Mouse (Mus musculus) heart, postnatal 36 days (tissue): ENCODE measurements around the gene Pcgf3. TPM values are rescaled to one million over a fixed set of nuclear protein-coding genes. Genes with fewer than 3 reads are reported as not detected.

Experiments
- DNase-seq, 2 experiments: peaks; one replicate each; pipeline ENCODE4 v3.0.0; 2021 to 2022
- intact Hi-C: fragments of 180-260 bp; cut with DNase I; formaldehyde crosslinking; loops from one replicate; pipeline ENCODE4 v1.15.1; 2025
- total RNA-seq, 2 experiments: library from RNA; stranded (reverse); gene quantifications; 2 replicates each; pipeline ENCODE4 v1.2.3; 2021

Gene Pcgf3
- 10 to 100 TPM; 27.2 to 30.8 TPM for total RNA-seq

DNA sequence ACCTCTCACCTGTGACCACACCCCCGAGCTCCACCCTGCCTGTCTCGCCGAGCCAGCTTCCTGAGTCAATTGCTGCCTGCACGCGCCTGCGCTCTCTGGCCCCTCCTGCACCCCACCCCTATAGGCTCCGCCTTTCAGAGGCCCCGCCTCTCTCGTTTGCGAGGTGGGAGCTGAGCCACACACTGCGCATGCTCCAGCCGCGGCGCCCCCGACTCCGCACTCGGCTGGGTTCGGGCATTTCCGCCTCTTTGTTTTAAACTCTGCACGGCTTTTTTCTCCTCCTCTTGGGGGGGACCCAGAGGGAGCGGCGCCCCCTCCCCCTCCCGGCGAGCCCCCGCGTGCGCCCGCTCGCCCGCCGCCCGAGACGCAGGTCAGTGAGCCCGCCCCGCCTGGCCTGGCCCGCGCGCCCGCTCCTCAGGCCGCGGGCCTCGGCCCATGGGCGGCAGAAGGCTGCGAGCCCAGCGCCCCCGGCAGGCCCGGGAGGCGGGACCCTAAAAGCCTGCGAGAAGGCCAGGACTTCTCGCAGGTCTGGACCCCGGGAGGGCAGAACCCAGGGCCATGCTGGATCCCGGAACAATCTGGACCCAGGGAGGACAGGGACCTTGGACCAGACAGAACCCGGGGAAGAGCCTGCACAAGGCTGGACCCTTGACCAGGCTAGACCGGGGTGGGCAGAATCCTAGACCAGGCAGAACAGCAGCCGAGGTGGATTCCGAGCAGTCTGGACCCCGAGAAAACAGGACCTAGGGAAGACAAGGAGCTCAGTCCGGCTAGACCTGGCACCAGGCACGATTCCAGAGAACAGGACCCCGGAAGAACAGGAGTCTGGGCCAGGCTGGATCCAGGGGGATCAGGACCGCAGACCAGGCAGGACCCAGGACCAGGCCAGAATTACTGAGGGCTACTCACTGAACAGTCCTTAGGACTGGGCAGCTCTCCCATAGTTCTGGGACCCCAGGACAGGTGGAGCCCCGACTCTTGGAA is at the start of gene Pcgf3:
Gene Pcgf3 (plus strand): TSS at position 151 of the 984 bp plus-strand sequence.
- DNase-seq = peak; percentile 98 to 99
- intact Hi-C loops = loop anchor here (2.0 kb wide), 1 partner anchor 27 kb away; the partner anchor contains the start of gene Atp5k

DNA sequence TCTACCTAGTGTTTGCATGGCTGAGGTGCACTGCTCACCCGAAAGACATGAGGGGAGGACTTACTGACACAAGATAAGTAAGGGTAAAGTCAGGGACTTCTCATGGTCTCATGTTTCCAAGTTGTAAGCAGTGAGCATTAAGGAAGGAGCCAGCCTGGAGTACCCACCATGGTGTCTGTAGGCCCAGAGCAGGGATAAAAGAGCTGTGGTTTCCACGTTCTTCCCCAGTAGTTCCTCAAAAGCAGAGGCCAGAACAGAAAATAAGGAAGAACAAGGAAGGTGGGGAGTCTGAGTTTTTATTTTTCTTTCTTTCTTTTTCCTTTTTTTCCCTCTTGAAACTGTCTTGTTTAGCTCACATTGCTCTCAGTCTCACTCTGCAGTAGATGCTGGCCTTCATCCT is 46.3 kb upstream of the Pcgf3 start:
- intact Hi-C loops = no loop called here
- DNase-seq = no peak

DNA sequence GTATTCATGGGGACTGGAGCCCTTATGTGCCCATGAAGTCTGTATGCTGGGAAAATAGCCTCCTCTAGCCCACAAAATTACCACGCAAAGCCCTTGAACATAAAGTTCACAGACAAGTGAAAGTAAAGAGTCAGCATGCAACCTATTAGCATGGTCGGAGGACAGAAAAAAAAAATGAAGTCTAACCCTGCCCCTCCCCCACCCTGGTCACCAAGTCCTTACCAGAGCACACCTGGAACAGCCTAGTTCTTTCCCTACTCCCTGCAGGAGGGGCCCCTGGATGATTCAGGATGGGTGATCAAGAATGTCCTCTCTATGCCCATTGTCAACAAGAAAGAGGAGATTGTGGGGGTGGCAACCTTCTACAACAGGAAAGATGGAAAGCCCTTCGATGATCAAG is 38.3 kb upstream of the Pcgf3 start:
- intact Hi-C loops = no loop called here
- DNase-seq = no peak

DNA sequence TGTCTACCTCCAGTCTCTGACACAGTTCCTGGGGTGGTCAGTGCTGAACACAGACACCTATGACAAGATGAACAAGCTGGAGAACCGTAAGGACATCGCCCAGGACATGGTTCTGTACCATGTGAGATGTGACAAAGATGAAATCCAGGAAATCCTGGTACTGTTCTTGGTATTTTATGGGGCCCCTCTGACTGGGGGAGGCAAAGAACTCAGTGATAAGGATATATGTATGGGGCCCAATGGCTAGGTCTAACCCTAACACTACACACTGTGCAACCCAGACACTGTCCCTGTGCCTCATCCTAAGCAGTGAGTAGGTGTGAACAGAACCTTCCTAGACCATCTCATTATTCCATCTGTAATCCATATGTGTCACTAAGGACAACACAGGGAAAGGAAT is 37.6 kb upstream of the Pcgf3 start:
- no peak for DNase-seq
- intact Hi-C loops = no loop called here

DNA sequence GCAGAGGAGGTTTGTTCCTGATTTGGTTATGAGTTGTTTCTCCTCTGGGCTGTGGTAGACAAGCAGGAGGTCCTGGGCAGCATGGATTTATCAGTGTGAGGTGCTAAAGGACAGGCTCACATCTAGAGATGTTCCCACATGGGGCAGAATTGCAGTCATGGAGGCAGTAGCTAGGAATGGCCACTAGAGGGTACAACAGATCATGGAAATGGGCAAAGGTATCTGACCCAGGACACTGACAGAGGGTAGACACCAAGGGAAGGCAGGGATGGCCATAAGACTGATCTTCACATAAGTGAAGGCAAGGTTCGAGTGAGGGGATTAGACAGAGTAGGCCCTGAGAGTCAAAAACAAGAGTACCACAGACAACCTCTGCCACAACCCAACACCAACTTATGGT is 33.8 kb upstream of the Pcgf3 start:
- intact Hi-C loops = loop anchor here (1.0 to 5.0 kb wide), 3 partner anchors 150 to 300 kb away; no protein-coding TSS in a partner anchor

DNA sequence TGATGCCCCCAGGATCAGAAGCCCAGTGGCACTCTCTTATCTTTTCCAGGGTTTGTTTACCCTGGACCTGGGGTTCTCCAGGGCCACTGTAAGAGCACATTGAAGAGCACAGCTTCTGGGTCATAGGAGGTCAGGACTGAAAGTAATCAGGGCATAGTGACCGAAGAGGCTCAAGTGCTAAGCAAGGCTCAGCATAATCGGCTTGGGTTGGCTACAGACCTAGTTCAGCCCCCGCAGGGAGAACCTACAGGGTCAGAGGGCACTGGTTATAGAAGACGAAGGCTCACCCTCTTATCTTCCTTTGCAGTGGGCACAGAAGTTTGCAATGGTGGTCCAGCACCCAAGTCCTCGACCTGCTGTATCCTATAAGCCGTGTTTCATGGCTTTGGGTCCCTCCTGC is 29.8 kb upstream of the Pcgf3 start:
- intact Hi-C loops = loop anchor here (10.0 kb wide), 1 partner anchor 526 kb away; the partner anchor contains the start of gene Rpl5
- DNase-seq = no peak

More for the DNA sequence above, 33.8 kb upstream of the Pcgf3 start:
- DNase-seq = peak; percentile 45 to 48

DNA sequence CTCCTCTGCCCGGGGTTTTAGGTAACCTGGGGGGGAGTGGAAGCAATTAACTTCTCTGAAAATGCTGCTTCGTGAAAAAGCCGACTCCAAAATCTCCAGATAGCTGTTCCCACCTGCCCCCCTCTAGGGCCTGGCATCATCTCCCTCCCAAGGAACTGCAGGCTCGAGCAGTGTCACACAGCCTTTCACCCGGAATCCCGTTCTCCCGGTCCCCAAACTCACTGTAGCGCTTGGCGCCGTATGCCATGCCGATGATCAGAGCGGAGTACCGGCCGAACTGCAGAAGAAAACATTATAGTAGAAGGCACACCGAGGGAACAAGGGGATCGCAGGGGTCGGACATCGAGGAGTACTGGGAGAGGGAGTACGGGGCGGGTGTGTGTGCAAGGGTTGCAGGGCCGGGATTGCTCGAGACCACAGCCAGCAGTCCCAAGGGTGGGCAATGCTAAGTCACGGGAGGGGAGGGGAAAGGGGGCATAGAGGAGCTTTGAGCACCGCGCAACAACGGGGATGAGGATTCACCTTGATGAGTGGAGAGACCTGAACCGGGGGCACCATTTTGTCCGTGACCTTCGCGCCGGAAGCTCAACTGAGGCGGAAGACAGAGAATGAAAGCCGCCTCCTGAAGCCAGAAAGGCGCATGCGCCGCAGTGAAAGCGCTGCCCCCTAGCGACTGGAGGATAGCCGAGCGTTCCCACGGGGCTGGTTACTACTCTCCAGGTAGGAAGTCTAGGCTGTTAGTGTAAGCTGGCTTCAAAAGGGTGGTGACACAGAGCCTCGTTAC is 27.0 kb upstream of the Pcgf3 start, which contains the start of gene Atp5k:
Gene Atp5k (minus strand): TSS at position 645 of the 784 bp plus-strand sequence.
- peak; percentile 92 to 93 for DNase-seq
- intact Hi-C loops = loop anchor here (2.0 to 10.0 kb wide), 3 partner anchors 27 to 529 kb away; partner anchors contain the start of genes Dr1, Pcgf3 and Rpl5

DNA sequence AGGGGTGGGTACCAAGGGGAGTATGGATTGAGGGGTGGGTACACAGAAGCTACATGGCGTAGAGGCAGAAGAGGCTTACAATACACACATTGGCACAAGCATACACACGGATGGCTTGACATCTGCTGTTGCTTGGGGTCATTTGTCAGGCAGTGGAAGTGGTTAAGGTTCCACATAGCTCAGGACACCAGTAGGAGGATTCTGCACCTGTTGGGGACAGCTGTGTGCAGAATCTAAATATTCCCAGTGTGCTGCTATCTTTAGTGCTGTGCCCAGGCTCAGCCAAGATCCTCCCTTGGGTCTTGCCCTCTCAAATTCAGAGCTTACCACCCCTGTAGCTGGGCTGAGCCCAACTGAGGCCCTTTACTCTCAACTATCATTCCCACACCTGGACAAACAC is 24.9 kb upstream of the Pcgf3 start:
- intact Hi-C loops = loop anchor here (10.0 kb wide), 1 partner anchor 531 kb away; the partner anchor contains the start of gene Rpl5
- DNase-seq = no peak

DNA sequence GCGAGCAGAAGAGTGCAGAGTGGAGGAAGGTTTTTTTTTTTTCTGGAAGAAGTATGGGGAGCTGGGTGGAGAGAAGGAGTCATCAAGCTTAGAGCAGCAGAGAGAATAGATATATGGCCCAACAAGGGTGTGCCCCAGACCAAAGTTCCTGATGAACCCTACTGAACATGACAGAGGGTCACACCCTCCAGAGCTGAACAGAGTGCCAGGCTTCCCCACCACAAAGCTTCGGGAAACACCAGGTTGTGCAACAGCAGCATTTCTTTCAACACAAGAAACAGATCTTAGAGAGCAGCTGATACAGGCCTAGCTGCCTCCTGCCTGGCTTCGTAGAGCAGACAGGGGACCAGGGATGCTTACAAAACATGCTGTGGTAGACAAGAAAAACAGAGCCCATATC is 14.1 kb upstream of the Pcgf3 start:
- DNase-seq = no peak

DNA sequence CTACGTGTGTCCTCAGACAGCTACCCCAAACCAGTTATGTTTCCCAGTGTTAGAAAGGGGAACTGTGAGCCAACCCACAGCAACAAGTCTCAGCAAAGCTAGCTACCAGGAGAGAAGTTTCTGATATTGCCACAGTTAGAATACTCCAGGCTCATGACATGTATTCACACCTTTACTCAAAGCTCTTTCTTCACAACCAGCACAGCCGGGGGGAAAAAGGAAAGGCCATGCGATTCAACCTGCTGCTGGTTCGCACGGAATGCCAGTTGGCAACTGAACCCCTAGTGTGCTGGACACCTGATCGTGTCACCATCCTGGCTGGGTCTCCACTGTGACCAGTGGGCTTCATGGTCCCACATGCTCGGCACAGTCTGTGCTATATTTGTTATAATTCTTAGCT is 13.2 kb upstream of the Pcgf3 start:
- intact Hi-C loops = no loop called here
- no peak for DNase-seq

More for the DNA sequence above, 14.1 kb upstream of the Pcgf3 start:
- intact Hi-C loops = no loop called here

DNA sequence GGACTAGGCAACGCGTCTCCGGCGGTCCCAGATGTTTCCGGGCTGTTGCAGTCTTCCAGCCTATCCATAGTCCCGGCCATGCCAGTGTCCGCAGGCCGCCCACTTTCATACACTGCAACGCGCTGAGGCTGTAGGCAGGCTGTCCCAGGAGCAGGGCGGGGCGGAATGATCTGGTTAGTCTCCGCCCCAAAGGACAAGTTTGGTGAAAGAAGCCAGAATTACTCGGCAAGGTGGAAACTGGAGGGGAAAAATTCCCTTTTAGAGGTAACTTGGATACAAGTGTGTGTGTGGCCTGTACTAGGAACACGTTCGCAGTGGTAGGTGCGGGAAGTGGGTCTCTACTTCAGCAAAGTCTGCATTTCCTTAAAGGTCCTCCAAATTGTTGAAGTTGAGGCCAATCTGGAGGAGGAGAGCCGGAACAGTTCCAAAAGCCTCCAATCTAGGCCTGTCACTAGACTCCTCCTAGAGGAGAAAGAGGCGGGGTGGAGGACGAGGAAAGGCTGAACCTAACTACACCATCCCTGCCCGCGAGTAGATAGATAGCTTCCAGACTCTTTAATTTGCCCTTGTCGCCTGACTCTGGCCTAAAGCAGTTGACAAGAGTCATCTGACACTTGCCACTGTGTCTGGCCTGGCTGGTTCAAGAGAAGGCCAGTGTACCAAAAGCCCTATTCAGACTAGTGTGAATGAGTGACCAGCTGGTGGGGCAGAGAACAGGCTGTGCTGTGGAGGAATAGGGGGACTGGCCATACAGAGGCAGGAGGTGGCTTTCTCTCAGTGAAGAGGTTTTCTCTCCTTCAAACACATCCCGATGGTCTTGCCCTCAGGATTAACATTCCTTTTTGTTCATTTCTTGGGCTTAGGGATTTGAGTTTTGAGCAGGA is 12.0 kb upstream of the Pcgf3 start, which contains the start of gene Mfsd7a:
Gene Mfsd7a (minus strand): TSS at position 107 of the 884 bp plus-strand sequence.
- intact Hi-C loops = no loop called here
- DNase-seq = peak; percentile 75 to 80

DNA sequence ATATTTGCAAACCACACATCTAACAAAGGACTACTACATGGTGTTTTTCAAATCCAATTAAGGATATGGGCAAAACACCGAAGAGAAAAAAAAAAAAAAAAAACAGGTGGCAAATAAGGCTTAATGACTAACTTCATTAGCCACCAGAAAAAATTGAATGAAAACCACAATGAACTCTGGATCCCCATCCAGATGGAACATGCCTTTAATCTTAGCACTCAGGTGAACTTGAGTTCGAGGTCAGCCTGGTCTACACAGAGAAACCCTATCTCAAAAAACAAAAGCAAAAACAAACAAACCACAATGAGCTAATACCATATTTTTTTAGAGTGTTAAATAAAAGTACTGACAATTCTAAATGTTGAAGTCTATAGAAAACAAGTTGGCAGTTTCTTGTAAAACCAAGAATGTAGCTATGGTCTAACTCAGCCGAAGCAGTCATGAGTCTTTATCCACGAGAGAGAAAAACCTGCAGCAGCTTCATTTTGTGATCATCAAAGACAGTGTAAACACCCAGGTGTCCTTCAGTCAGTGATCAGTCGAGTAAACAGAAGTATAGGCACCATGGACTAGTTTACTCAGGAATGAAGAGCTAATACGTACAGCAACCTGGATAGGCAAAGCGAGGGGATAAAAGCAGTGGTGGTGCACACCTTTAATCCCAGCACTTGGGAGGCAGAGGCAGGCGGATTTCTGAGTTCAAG is 10.0 kb upstream of the Pcgf3 start:
- DNase-seq = no peak
- intact Hi-C loops = no loop called here

DNA sequence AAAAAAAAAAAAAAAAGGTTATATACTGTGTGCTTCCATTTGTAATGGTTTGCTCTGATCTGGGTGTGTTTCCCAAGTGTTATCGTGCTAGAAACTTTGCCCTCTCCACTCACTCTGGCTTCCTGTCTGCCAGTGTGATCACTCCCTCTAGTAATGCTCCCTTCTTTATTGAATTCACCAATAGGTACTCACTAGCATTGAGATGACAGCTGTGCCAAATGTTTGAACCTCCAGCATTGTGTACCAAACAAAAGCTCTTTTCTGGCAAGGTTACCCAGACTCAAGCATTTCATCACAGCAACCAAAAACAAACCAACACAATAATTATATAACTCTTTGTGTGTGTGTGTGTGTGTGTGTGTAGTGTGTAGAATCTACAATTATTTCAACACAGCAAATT is 9.4 kb upstream of the Pcgf3 start:
- intact Hi-C loops = no loop called here
- DNase-seq = no peak

DNA sequence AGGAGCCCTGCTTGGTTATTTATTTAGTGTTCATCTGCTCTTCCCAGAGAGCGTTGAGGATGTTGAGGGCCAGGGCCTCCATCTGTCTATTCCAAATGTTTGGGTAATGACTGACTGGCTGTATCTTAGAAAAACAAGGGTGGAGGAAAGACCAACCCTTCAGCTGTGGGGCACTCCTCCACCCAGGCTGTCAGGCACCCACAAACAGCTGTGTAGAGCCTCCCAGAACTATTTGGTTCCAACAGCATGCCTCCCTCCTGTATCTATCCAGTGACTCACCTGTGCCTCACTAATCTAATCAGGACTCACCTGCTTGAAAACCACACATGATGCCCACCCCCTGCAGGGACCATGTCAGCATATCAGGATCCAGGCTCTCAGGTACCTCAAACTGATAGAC is 8.6 kb upstream of the Pcgf3 start:
- intact Hi-C loops = no loop called here
- DNase-seq = no peak

DNA sequence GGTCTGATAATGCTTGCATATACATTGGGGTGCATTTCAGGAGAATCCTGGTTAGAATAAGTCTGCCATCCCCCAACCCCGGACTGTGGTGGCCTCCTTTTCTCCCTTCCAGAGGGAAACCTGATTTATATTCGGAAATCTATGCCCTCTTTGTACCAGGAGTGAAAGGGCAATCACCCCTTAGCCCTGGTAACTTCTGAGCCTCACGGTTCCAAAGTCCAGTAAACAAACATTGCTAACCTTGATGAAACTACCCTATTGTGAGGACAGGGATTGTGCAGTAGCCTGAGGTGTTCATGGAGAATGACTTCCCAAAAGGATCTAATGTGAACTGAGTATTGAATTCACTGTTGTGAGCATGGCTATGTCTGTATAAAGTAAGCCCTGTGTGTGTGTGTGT is 6.9 kb upstream of the Pcgf3 start:
- intact Hi-C loops = no loop called here
- no peak for DNase-seq

DNA sequence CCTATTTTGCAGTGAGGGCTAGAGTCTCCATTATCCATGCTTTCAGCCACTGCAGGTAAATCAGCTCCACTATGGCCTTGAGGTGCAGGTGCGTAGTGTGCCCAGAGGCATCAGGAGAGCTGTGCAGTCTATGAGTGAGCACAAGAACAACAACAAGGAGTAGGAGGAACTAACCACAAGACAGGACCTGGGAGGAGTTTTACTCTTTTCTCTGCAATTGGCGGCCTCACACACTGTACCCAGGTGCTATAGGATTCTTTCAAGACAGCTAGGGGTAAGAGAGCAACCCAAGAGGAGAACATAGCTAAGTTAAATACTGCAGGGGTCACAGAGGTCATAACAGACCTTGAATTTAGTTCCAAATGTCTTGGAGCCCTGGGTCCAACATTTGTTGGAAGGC is 2.3 kb upstream of the Pcgf3 start:
- intact Hi-C loops = no loop called here

DNA sequence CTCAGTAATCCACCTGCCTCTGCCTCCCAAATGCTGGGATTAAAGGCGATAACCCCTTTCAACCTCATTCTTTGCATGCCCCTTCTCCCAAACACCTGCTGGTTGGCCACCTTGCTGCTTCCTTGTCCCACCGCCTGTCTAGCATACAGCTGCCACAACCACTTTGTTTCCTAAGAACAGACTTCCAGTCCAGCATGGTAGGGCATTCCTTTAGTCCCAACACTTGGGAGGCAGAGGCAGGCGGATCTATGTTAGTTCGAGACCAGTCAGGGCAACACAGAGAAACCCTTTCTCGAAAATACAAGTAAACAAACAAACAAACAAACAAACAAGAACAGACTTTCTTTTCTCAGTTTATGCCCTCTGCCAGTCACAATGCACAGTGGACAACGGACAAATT is 571 bp upstream of the Pcgf3 start:
- no peak for DNase-seq
- intact Hi-C loops = loop anchor here (2.0 kb wide), 1 partner anchor 26 kb away; the partner anchor contains the start of gene Atp5k

More for the DNA sequence above, 2.3 kb upstream of the Pcgf3 start:
- DNase-seq = no peak

DNA sequence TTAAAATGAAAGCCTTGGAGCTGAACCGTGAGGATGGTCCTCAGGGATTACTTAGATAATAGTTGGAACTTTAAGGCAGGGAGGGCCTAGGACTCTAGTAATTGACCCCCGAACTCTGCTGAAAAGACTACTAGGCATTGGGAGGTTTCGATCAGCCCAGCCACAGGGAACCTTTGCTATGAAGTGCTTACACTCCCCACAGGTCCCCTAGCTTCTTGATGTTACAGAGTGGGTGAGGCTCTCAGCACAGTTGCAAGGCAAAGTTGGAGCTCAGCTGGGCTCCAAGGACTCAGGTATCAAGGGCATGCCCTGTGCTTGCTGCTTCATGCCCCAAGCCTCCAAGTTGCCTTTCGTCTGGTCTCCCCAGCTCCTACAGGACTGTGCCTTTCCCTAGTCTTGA is 1.4 kb downstream of the Pcgf3 start:
- intact Hi-C loops = no loop called here
- no peak for DNase-seq
